Mouse (Mus musculus) megakaryocyte, embryonic 14.5 days (primary cell): ENCODE data around the gene Olfr1446.

Source experiments
- FLI1 ChIP-seq: IDR thresholded peaks from 2 replicates; pipeline ENCODE4 v1.6.1; 2012; ENCODE audit warnings: low read length, inconsistent platforms, mixed read lengths
- GATA1 ChIP-seq: IDR thresholded peaks from 3 replicates; pipeline ENCODE4 v1.6.1; 2012; ENCODE audit warnings: mixed read lengths, low read length, inconsistent platforms, borderline replicate concordance

GRCm38 (mm10) chr19:12924319-12924718, 31.0 kb upstream of the Olfr1446 start, which contains the start of gene Olfr1448:
- TF ChIP-seq GATA1, result no peak
- TF ChIP-seq FLI1, result no peak
